Mouse (Mus musculus) lung, embryonic 14.5 days (tissue): ENCODE results near the gene Uimc1. TPM values are rescaled to one million over a fixed set of nuclear protein-coding genes. Genes with fewer than 3 reads are reported as not detected.

Experiments used
- ATAC-seq: fragments of 200-750 bp; cut with Nextera tagmentation; 2 replicates; pipeline ENCODE4 v1.8.0; 2017; ENCODE audit warnings: mild to moderate bottlenecking, moderate TSS enrichment, moderate library complexity; ENCODE audit not compliant: insufficient read depth
- DNase-seq: peaks from one replicate; pipeline ENCODE4 v3.0.0-alpha.2; 2015
- H3K27ac ChIP-seq: fragments of 300-500 bp; sonication (generic); 2 replicates; pipeline ENCODE4 v1.5.1; 2014; ENCODE audit warnings: low read depth, mild to moderate bottlenecking, moderate library complexity
- H3K27me3 ChIP-seq: fragments of 300-500 bp; sonication (generic); 2 replicates; pipeline ENCODE4 v1.6.1; 2014; ENCODE audit warnings: low read length, control low read depth; ENCODE audit not compliant: insufficient read depth
- H3K36me3 ChIP-seq: fragments of 300-500 bp; sonication (generic); 2 replicates; pipeline ENCODE4 v1.6.1; 2014; ENCODE audit warnings: control low read depth; ENCODE audit not compliant: insufficient read depth
- H3K4me1 ChIP-seq: fragments of 300-500 bp; sonication (generic); 2 replicates; pipeline ENCODE4 v1.6.1; 2014; ENCODE audit warnings: antibody characterized with exemption, control low read depth; ENCODE audit not compliant: insufficient read depth
- H3K4me2 ChIP-seq: fragments of 300-500 bp; sonication (generic); 2 replicates; pipeline ENCODE4 v1.6.1; 2014; ENCODE audit warnings: mild to moderate bottlenecking
- H3K4me3 ChIP-seq: fragments of 300-500 bp; sonication (generic); 2 replicates; pipeline ENCODE4 v1.5.1; 2014; ENCODE audit warnings: low read depth, low read length
- H3K9ac ChIP-seq: fragments of 300-500 bp; sonication (generic); 2 replicates; pipeline ENCODE4 v1.6.1; 2014
- H3K9me3 ChIP-seq: fragments of 300-500 bp; sonication (generic); 2 replicates; pipeline ENCODE4 v1.6.1; 2016; ENCODE audit warnings: low read depth, low read length, control low read depth
- CTCF ChIP-seq: IDR thresholded peaks from 2 replicates; pipeline ENCODE4 v1.5.1; 2016; ENCODE audit warnings: antibody characterized with exemption, low read depth
- WGBS: fragments of 180-500 bp; shearing (Covaris S2); extraction: QIAGEN DNeasy Blood & Tissue Kit; methylation state at CpG from one replicate; pipeline ENCODE4 v1.1.7; 2014; 5-methylcytosine and 5-hydroxymethylcytosine counted together
- polyA plus RNA-seq: library from polyadenylated mRNA; unstranded; fragments of >200 nt; fragmentation: Nextera tagmentation; extraction: Ambion mirVana; gene quantifications from 2 replicates; pipeline ENCODE4 v1.2.1, GENCODE M21; 2014

The Uimc1 gene
- polyA plus RNA-seq, 1 experiment from 2014 or later: 29.8 TPM

DNA sequence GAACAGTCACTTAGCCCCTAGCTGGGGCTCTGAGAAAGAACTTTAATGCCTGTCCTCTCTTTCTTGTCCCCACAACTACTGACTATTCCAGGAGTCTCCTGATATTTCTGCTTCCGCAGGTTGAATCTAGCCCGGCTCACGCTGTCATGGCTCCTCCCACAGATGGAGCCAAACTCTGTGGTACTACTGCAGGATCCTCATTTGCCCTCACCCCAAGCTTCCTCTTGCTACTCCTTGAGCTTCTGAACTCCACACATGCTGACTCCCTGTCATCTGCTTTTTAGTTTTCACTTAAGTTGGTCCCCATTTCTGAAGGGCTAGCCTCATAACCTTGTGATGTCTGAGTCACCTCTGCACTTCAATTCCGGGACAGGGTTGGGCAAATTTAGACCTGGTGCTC lies 80.0 kb downstream of the Uimc1 start:
- 80% methylated on average over 4 of the region's 4 CpGs for WGBS
- no peak for DNase-seq
- TF ChIP-seq CTCF: no peak

GRCm38 (mm10) chr13:55019181-55019580 lies 80.9 kb downstream of the Uimc1 start:
- TF ChIP-seq CTCF: 0 out of 2 replicates have a peak, but pooled peaks have one; percentile 7
- no peak for DNase-seq
- no peak overlapping the region for H3K27ac ChIP-seq
- no peak overlapping the region for H3K9ac ChIP-seq
- no peaks in the 10 kb centered on the region for H3K36me3 ChIP-seq
- 57% methylated on average over 3 of the region's 3 CpGs for WGBS
- no peak overlapping the region for H3K4me3 ChIP-seq
- H3K4me1 ChIP-seq: no peaks in the 10 kb centered on the region
- ATAC-seq: no peak
- H3K27me3 ChIP-seq: no peaks in the 10 kb centered on the region
- H3K4me2 ChIP-seq: no peak overlapping the region
- H3K9me3 ChIP-seq: no peaks in the 10 kb centered on the region

More for the DNA sequence above, 80.0 kb downstream of the Uimc1 start:
- H3K27me3 ChIP-seq: no peaks in the 10 kb centered on the region
- no peaks in the 10 kb centered on the region for H3K9me3 ChIP-seq
- H3K36me3 ChIP-seq: no peaks in the 10 kb centered on the region
- H3K9ac ChIP-seq: no peak overlapping the region
- no peak overlapping the region for H3K27ac ChIP-seq
- H3K4me2 ChIP-seq: no peak overlapping the region
- no peak for ATAC-seq
- H3K4me3 ChIP-seq: no peak overlapping the region
- no peaks in the 10 kb centered on the region for H3K4me1 ChIP-seq

GRCm38 (mm10) chr13:55018700-55019099 lies 81.4 kb downstream of the Uimc1 start:
- no peak for DNase-seq
- no peak overlapping the region for H3K27ac ChIP-seq
- ATAC-seq: no peak
- no peak overlapping the region for H3K4me2 ChIP-seq
- H3K4me3 ChIP-seq: no peak overlapping the region
- TF ChIP-seq CTCF: no peak
- no peaks in the 10 kb centered on the region for H3K4me1 ChIP-seq
- 74% methylated on average over 9 of the region's 9 CpGs for WGBS
- H3K36me3 ChIP-seq: no peaks in the 10 kb centered on the region
- H3K9ac ChIP-seq: no peak overlapping the region
- no peaks in the 10 kb centered on the region for H3K27me3 ChIP-seq
- no peaks in the 10 kb centered on the region for H3K9me3 ChIP-seq

- no peak for TF ChIP-seq CTCF
- no peak overlapping the region for H3K4me2 ChIP-seq
- ATAC-seq: no peak
- H3K4me1 ChIP-seq: no peaks in the 10 kb centered on the region
- WGBS: 66% methylated on average over 8 of the region's 8 CpGs
- no peaks in the 10 kb centered on the region for H3K36me3 ChIP-seq
- H3K27me3 ChIP-seq: no peaks in the 10 kb centered on the region
- no peak for DNase-seq
- H3K27ac ChIP-seq: no peak overlapping the region
- no peaks in the 10 kb centered on the region for H3K9me3 ChIP-seq
- H3K9ac ChIP-seq: no peak overlapping the region
- H3K4me3 ChIP-seq: no peak overlapping the region
These were observed 82.1 kb downstream of the Uimc1 start for GRCm38 (mm10) chr13:55017898-55018599.

- no peak overlapping the region for H3K4me2 ChIP-seq
- 67% methylated on average over 12 of the region's 12 CpGs for WGBS
- no peak overlapping the region for H3K27ac ChIP-seq
- no peaks in the 10 kb centered on the region for H3K4me1 ChIP-seq
- H3K27me3 ChIP-seq: no peaks in the 10 kb centered on the region
- H3K4me3 ChIP-seq: no peak overlapping the region
- no peak for TF ChIP-seq CTCF
- no peak for DNase-seq
- H3K36me3 ChIP-seq: no peaks in the 10 kb centered on the region
- ATAC-seq: no peak
- no peaks in the 10 kb centered on the region for H3K9me3 ChIP-seq
- no peak overlapping the region for H3K9ac ChIP-seq
These were observed 82.8 kb downstream of the Uimc1 start for GRCm38 (mm10) chr13:55017154-55017897.

GRCm38 (mm10) chr13:55014451-55014850 lies 85.6 kb downstream of the Uimc1 start:
- Histone ChIP-seq H3K4me3 (no peak overlapping the region), H3K27ac (no peak overlapping the region), H3K4me2 (no peak overlapping the region), H3K27me3 (no peaks in the 10 kb centered on the region), H3K9ac (no peak overlapping the region), H3K36me3 (no peaks in the 10 kb centered on the region), H3K4me1 (no peaks in the 10 kb centered on the region; the same call in 1 of the 2 replicates), H3K9me3 (no peaks in the 10 kb centered on the region)
- no peak for TF ChIP-seq CTCF
- no peak for ATAC-seq
- DNase-seq: no peak
- WGBS: 66% methylated on average over 9 of the region's 9 CpGs

- H3K9ac ChIP-seq: no peak overlapping the region
- H3K27me3 ChIP-seq: no peaks in the 10 kb centered on the region
- H3K4me2 ChIP-seq: no peak overlapping the region
- ATAC-seq: no peak
- H3K27ac ChIP-seq: no peak overlapping the region
- DNase-seq: peak; percentile 25
- H3K4me3 ChIP-seq: no peak overlapping the region
- H3K36me3 ChIP-seq: no peaks in the 10 kb centered on the region
- WGBS: 30% methylated on average over 9 of the region's 9 CpGs
- H3K9me3 ChIP-seq: no peaks in the 10 kb centered on the region
- H3K4me1 ChIP-seq: no peaks in the 10 kb centered on the region; the same call in 1 of the 2 replicates
- TF ChIP-seq CTCF: peak; percentile 17; the same call in 1 of the 2 replicates
These were observed 86.3 kb downstream of the Uimc1 start for GRCm38 (mm10) chr13:55013702-55014344.
